Mouse (Mus musculus): Measurements from ENCODE around the gene Nf2.

The Nf2 gene

GRCm38 (mm10) chr11:4746733-4747132, 102.6 kb downstream of the Nf2 start, which contains the start of gene Cabp7:
Cabp7 (minus strand) TSS chr11:4746778.
- no peak for DNase-seq (ENCODE audit: low read depth, low spot score)

GRCm38 (mm10) chr11:4745969-4746368, 103.4 kb downstream of the Nf2 start:
- no peak for DNase-seq (ENCODE audit: low read depth, low spot score)

- no peak for DNase-seq (ENCODE audit: low read depth, low spot score)
Measured at GRCm38 (mm10) chr11:4744691-4745090, 104.6 kb downstream of the Nf2 start.

GRCm38 (mm10) chr11:4740785-4741184, 108.6 kb downstream of the Nf2 start:
- no peak for DNase-seq (ENCODE audit: low read depth, low spot score)

GRCm38 (mm10) chr11:4738719-4739118, 110.6 kb downstream of the Nf2 start:
- DNase-seq (ENCODE audit: low read depth, low spot score), result no peak

- no peak for DNase-seq (ENCODE audit: low read depth, low spot score)
Measured at GRCm38 (mm10) chr11:4737682-4738081, 111.7 kb downstream of the Nf2 start.

- no peak for DNase-seq (ENCODE audit: low read depth, low spot score)
Measured at GRCm38 (mm10) chr11:4736355-4736754, 113.0 kb downstream of the Nf2 start.

GRCm38 (mm10) chr11:4734179-4734578, 115.2 kb downstream of the Nf2 start:
- DNase-seq (ENCODE audit: low read depth, low spot score), result no peak

- DNase-seq (ENCODE audit: low read depth, low spot score), result no peak
Measured at GRCm38 (mm10) chr11:4731781-4732180, 117.6 kb downstream of the Nf2 start.

- no peak for DNase-seq (ENCODE audit: low read depth, low spot score)
Measured at GRCm38 (mm10) chr11:4730913-4731312, 118.4 kb downstream of the Nf2 start.

- no peak for DNase-seq (ENCODE audit: low read depth, low spot score)
Measured at GRCm38 (mm10) chr11:4730096-4730495, 119.2 kb downstream of the Nf2 start.

- DNase-seq (ENCODE audit: low read depth, low spot score), result no peak
Measured at GRCm38 (mm10) chr11:4729603-4730002, 119.7 kb downstream of the Nf2 start.

GRCm38 (mm10) chr11:4721728-4722127, 127.6 kb downstream of the Nf2 start:
- DNase-seq (ENCODE audit: low read depth, low spot score), result no peak

GRCm38 (mm10) chr11:4720900-4721580, 128.3 kb downstream of the Nf2 start:
- DNase-seq (ENCODE audit: low read depth, low spot score), result no peak

GRCm38 (mm10) chr11:4720393-4720792, 128.9 kb downstream of the Nf2 start:
- no peak for DNase-seq (ENCODE audit: low read depth, low spot score)

GRCm38 (mm10) chr11:4719961-4720360, 129.4 kb downstream of the Nf2 start:
- DNase-seq (ENCODE audit: low read depth, low spot score), result no peak

- no peak for DNase-seq (ENCODE audit: low read depth, low spot score)
Measured at GRCm38 (mm10) chr11:4718548-4718947, 130.8 kb downstream of the Nf2 start.

- DNase-seq (ENCODE audit: low read depth, low spot score), result no peak
Measured at GRCm38 (mm10) chr11:4716530-4717236, 132.7 kb downstream of the Nf2 start.

Data from CD4-positive, CD25-positive, alpha-beta regulatory T cell, adult 2 months (primary cell).